Mouse (Mus musculus): ENCODE measurements around the gene Paqr7. TPM values are rescaled to one million over a fixed set of nuclear protein-coding genes. Genes with fewer than 3 reads are reported as not detected.

Paqr7 gene
- polyA plus RNA-seq (2015; fragmentation: Nextera tagmentation; extraction: Ambion mirVana), result 3.7 and 4.1 TPM in 2 replicates

DNA sequence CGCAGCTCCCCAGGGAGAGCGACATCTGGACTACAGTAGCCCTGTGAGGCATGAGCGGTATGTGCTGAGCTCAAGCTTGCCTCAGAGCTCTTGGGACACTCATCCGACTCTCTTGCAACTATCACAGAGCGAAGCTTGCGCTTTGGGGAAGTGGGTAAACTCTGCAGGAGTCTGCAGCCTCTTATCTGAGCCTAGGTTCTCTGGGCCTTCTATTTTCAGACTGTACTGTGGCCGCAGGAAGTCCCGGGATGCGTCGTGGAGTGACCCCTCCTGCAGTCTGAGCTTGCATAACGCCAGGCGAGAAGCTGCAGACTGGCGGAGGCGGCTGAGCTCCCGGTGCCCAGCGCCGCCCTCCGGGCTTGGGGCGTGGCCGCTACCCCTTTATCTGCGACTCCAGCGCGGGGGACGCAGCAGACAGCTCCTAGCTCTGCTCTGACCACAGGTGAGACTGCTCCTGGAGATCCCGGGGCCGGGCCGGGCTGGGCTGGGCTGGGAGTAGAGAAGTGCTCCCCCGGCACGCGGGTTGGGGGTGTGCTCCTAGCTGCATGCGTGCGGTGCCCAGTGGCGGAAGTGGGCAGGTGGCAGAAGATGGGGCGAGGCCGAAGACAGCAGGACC lies at the start of gene Paqr7:
Paqr7 (plus strand) TSS at position 103 of the 616 bp plus-strand sequence.
- Histone ChIP-seq H3K4me3 (peak within 1 kb of the TSS; percentile 61), H3K9me3 (no peaks in the 10 kb centered on the region), H3K27me3 (no peaks in the 10 kb centered on the region), H3K27ac (no peak within 1 kb of the TSS), H3K4me2 (replicated peaks) (peak within 1 kb of the TSS; percentile 96), H3K9ac (peak within 1 kb of the TSS; percentile 73), H3K4me1 (peaks cover 27% of the 10 kb centered on the region), H3K36me3 (no peaks in the 10 kb centered on the region)
- 3% methylated on average over 35 of the region's 35 CpGs for WGBS
- peak; percentile 54 for ATAC-seq (ENCODE audit: low FRiP score, low read depth)

DNA sequence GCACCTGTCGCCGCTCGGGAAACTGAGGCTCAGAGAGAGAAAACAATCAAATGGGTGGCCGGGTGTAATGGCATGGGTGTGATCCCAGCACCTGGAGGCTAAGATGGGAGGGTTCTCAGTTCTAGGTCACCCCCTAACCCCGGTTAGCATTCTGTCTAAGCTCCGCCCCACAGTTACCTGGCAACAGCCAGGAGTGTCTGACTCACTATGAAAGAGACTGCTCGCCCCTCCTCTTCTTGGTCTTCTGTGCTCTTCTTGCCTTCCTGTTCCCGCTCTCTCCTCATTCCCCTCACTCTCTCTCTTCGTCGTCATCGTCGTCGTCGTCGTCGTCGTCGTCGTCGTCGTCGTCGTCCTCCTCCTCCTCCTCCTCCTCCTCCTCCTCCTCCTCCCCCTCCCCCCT lies 48.5 kb upstream of the Paqr7 start:
- Histone ChIP-seq H3K4me2 (replicated peaks) (no peak overlapping the region), H3K36me3 (no peaks in the 10 kb centered on the region), H3K27me3 (peaks cover 28% of the 10 kb centered on the region), H3K9me3 (no peaks in the 10 kb centered on the region), H3K4me3 (no peak overlapping the region), H3K4me1 (peaks cover 16% of the 10 kb centered on the region), H3K27ac (no peak overlapping the region), H3K9ac (no peak overlapping the region)
- no peak for ATAC-seq (ENCODE audit: low FRiP score, low read depth)
- 43% methylated on average over 23 of the region's 23 CpGs for WGBS

DNA sequence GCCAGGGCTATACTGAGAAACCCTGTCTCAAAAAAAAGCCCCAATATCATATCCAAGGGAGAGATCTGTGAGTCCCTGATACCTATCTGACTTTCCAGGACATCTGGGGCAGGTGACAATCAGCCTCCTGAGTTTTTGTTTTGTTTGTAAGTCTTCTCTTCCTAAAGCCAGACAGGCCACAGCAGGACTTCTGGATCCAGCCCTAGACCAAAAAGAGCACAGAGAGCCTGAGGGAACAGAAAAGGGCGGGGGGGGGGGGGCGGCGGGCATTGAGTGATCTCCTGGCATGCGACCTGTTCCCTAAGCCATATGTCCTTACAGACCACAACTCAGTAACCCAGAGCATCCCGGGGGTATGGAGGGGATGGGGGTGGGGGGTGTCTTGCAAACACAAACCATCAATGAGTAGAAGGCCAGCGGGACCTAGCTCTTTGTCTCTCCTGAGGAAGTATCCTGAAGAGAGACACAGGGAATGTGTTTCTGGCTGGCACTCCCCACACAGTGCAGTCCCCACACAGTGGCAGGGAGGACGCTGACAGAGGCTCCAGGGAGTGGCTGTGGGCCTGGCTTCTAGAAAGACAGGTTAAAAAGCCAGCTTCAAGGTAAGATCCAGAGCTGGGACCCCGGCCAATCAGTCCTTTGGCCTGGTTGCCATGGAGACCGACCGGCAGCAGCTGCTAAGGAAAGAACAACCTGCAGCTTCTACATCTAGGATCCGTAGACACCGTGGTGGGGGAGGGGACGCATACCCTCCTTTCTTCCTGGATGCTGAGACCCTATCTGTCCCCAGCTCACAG lies 46.7 kb upstream of the Paqr7 start:
- Histone ChIP-seq H3K36me3 (no peaks in the 10 kb centered on the region), H3K27me3 (peaks cover 46% of the 10 kb centered on the region), H3K9ac (no peak overlapping the region), H3K4me2 (replicated peaks) (peak overlapping the region; percentile 27; the same call in 1 of the 2 replicates), H3K4me3 (no peak overlapping the region), H3K9me3 (no peaks in the 10 kb centered on the region), H3K4me1 (peaks cover 16% of the 10 kb centered on the region), H3K27ac (no peak overlapping the region)
- ATAC-seq (ENCODE audit: low FRiP score, low read depth), result no peak; the same call in 1 of the 2 replicates
- WGBS, result 29% methylated on average over 13 of the region's 13 CpGs

DNA sequence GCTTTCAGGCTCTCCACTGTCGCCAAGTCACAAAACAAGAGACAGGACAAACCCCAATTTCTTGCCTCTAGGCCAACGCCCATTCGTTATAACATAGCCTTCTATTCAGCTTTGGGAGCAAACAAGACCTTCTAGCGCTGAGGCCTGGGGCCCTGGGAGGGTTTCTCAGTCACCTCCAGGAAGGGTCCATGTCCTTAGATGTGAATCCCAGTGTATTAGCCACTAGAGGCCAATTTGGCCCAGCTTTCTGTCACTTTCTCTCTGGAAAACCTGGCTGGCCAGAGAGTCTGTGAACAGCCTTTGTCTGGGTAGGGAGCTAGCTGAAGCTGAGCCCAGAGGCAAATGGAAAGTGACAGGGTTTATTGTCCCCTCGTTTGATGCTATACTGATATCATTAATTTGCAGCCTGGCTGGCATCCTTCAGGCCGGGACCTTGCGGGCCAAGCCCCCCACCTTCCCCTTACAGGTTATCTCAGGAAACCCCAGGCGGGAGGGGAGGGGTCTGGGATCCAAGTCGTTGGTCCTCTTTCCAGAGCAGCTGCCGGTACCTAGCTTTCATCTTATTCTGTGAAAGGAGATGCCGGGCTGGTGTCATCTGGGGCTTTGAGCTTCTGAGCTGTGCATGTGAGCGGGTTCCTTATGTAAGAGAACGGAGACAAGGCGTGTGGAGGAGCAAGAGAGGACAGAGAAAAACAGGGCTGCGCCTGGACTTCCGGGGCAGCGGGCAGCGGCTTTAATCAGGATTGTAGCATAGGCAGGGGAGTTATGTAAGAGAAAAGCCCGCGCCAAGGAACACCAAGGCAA lies 45.9 kb upstream of the Paqr7 start:
- no peak for ATAC-seq (ENCODE audit: low FRiP score, low read depth)
- H3K4me2 ChIP-seq (replicated peaks), result peak overlapping the region; percentile 27; the same call in 1 of the 2 replicates
- no peaks in the 10 kb centered on the region for H3K36me3 ChIP-seq
- H3K4me1 ChIP-seq, result peaks cover 20% of the 10 kb centered on the region
- no peak overlapping the region for H3K4me3 ChIP-seq
- H3K9ac ChIP-seq, result 0 out of 2 replicates have a peak overlapping the region, but pooled peaks have one; percentile 8
- H3K27ac ChIP-seq, result no peak overlapping the region
- H3K27me3 ChIP-seq, result peaks cover 54% of the 10 kb centered on the region
- H3K9me3 ChIP-seq, result no peaks in the 10 kb centered on the region
- WGBS, result 19% methylated on average over 20 of the region's 20 CpGs

DNA sequence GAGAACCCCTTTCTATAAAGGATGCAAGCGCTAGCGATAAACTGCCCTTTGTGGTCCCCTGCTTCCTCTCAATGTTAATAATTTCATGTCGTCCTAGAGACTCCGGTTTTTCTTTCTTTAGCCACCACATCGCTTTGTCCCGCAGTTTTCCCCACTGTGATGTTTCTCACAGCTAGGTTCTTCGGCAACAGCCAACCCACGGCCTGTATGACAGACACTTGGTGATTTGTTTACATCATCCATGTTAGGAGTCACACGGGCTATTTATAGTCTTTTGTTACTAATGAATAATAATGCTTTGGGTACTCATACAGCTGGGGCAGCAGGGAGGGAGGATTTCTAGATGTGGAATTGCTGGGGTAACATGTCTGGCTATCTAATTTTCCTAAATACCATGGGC lies 45.0 kb upstream of the Paqr7 start:
- H3K27me3 ChIP-seq, result peaks cover 61% of the 10 kb centered on the region
- H3K27ac ChIP-seq, result no peak overlapping the region
- ATAC-seq (ENCODE audit: low FRiP score, low read depth), result no peak
- WGBS, result 71% methylated on average over 9 of the region's 9 CpGs
- peaks cover 20% of the 10 kb centered on the region for H3K4me1 ChIP-seq
- no peaks in the 10 kb centered on the region for H3K36me3 ChIP-seq
- no peaks in the 10 kb centered on the region for H3K9me3 ChIP-seq
- H3K9ac ChIP-seq, result no peak overlapping the region
- H3K4me2 ChIP-seq (replicated peaks), result no peak overlapping the region
- no peak overlapping the region for H3K4me3 ChIP-seq

DNA sequence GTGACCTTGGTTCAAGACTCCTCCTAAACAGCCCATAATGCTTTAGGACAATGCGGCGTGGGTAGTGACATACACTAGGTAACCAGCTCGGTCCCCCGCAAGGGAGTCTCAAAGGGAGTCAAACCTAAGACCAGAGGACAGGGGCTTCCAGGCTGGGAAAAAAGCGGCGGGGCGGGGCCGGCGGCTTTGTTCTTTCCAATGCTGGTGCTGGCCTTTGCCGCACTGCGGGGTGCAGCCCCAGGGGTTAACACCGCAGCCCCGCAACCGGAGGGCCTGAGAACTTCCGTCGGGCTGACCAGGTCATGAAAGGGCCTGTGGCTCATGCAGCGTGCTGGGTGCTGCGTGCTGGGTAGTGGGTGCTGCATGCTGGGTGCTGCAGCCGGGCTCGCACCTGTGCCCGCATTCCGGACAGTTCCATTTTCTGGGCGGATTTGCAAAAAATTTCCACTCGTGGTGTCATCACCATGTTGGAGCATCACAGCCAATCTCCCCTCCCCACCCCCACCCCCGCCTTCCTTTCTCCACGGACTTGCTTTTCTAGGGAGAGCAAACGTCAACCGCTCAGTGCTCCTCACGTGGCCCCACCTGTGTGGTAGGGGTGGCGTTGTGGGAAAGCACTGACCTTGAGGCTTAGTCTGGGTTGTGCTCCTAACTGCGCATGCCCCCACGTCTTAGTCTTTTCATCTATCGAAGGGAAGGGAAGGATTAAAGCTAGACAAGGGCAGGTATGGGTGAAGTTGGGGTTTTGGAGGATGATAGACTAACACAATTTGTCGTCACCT lies 42.7 kb upstream of the Paqr7 start:
- no peaks in the 10 kb centered on the region for H3K36me3 ChIP-seq
- peaks cover 20% of the 10 kb centered on the region for H3K4me1 ChIP-seq
- H3K27ac ChIP-seq, result no peak overlapping the region
- peaks cover 61% of the 10 kb centered on the region for H3K27me3 ChIP-seq
- no peak for ATAC-seq (ENCODE audit: low FRiP score, low read depth)
- WGBS, result 26% methylated on average over 34 of the region's 34 CpGs
- H3K9ac ChIP-seq, result no peak overlapping the region
- no peak overlapping the region for H3K4me3 ChIP-seq
- no peak overlapping the region; the same call in 1 of the 2 replicates for H3K4me2 ChIP-seq (replicated peaks)
- no peaks in the 10 kb centered on the region for H3K9me3 ChIP-seq

DNA sequence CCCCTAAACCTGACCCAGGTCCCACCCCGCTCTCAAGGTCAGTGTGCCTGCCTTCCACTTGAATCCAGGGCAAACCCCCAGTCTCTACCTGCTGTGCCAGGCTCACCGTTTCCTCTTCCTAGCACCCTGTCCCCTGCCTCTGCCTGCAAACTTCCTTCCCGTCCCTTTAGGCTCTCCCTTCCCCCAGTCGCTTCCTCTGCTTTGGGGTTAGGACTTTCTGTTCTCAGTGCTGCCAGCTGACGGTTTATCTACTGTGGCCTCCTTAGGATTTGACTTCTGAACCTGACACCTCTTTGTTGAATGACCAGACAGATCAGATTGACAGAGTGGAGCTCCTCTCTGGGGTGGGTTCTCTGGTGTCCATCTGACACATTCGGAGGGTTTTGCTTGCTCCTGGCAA lies 41.2 kb upstream of the Paqr7 start:
- H3K4me1 ChIP-seq, result peaks cover 13% of the 10 kb centered on the region
- ATAC-seq (ENCODE audit: low FRiP score, low read depth), result no peak
- H3K36me3 ChIP-seq, result no peaks in the 10 kb centered on the region
- H3K4me2 ChIP-seq (replicated peaks), result no peak overlapping the region
- peaks cover 57% of the 10 kb centered on the region for H3K27me3 ChIP-seq
- WGBS, result 40% methylated on average over 6 of the region's 6 CpGs
- H3K4me3 ChIP-seq, result no peak overlapping the region
- H3K27ac ChIP-seq, result no peak overlapping the region
- H3K9ac ChIP-seq, result no peak overlapping the region
- H3K9me3 ChIP-seq, result no peaks in the 10 kb centered on the region

DNA sequence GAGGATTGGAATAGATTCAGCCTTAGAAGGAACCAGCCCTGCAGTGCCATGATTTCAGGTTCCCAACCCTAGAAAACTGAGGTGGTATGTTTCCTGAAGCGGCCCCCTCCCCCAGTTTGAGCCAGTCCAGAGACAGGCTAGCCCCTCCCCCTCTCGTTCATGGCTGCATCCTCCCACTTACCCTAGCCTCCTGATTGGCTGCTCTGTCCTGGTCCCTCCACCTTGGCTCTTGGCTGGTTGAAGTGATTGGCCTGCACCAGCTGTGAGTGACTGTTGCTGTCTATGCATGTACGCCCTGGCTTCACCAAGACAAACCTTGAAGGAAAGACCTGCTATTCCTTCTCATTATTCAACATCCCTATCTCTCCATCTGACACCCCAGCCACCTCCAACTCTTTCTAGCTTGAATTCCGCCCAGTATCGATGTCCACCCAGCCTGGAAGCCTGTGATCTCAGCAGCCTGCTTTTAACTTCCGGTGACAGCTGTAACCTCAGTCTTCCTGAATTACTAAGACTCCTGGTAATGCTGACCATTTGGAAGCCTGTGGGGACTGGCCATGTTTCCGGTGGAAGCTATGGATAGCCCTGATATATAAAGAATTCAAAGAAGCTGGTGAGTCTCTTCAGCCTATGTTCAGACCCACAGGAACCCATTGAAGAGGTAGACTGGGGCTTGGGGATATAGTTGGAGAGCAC lies 39.2 kb upstream of the Paqr7 start:
- peaks cover 4% of the 10 kb centered on the region; the same call in 1 of the 2 replicates for H3K4me1 ChIP-seq
- no peak for ATAC-seq (ENCODE audit: low FRiP score, low read depth)
- peaks cover 39% of the 10 kb centered on the region for H3K27me3 ChIP-seq
- H3K27ac ChIP-seq, result no peak overlapping the region
- H3K9me3 ChIP-seq, result no peaks in the 10 kb centered on the region
- H3K9ac ChIP-seq, result no peak overlapping the region
- WGBS, result 56% methylated on average over 7 of the region's 7 CpGs
- H3K36me3 ChIP-seq, result no peaks in the 10 kb centered on the region
- H3K4me3 ChIP-seq, result no peak overlapping the region
- no peak overlapping the region for H3K4me2 ChIP-seq (replicated peaks)

DNA sequence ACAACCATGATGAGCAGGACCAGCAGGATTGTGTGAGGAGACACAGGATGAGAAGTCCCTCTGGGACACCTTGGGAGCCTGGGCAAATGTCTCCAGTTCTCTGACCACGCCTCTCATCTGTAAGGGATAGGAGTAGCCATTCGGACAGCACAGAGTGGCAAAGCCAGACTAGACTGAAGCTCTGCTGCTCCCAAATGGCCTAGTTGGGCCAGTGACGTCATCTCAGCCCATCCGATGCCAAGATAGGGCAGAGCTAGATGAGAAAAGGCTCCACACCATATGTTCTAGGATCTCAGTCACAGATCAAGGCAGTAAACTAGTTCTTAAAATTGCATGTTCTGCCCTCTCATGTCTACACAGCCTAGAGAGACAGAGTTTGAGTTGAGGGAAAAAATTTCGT lies 37.6 kb upstream of the Paqr7 start:
- no peak overlapping the region for H3K27ac ChIP-seq
- WGBS, result 79% methylated on average over 5 of the region's 5 CpGs
- no peak overlapping the region for H3K4me3 ChIP-seq
- no peaks in the 10 kb centered on the region for H3K36me3 ChIP-seq
- no peak overlapping the region for H3K4me2 ChIP-seq (replicated peaks)
- H3K27me3 ChIP-seq, result peaks cover 24% of the 10 kb centered on the region
- H3K9ac ChIP-seq, result no peak overlapping the region
- H3K4me1 ChIP-seq, result peaks cover 4% of the 10 kb centered on the region; the same call in 1 of the 2 replicates
- ATAC-seq (ENCODE audit: low FRiP score, low read depth), result no peak
- no peaks in the 10 kb centered on the region for H3K9me3 ChIP-seq

DNA sequence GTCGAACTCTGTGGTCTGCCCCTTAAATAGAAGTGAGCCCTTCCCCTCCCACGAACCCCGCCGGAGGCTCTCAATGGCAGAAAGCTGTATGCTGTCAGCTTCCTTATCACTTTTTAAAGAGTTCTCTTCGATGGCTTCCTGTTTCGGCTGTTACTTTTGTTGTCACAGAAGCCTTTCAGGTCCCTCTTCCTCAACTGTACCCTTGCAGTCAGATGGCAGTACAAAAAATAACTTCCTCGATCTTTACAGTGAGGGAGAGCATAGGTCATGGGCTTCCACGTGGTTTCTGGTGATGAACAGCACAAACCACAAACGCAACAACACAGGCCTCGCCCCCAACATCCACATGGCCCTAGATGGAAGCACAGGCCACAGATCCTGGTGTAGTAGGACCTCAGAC lies 36.2 kb upstream of the Paqr7 start:
- WGBS, result 85% methylated on average over 10 of the region's 10 CpGs

DNA sequence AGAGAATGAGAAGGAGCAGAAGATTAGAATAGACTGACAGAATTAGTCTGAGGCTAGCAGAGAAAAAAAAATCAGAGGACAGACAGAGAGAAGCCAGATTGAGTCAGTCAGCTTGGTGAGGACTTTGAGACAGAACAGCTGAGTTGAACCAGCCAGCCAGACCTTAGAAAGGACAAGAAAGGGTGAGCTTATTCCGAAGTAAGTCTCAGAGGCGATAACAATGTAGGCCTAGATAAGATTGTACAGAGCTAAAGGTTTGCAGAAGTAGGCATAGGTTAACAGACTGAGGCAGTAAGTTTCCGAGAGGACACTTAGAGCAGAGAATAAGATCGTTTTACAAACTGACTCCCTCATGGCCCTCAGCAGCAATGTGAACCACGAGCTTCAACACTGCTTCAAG lies 35.2 kb upstream of the Paqr7 start:
- Histone ChIP-seq H3K4me2 (replicated peaks) (no peak overlapping the region), H3K27me3 (peaks cover 2% of the 10 kb centered on the region; the same call in 1 of the 2 replicates), H3K36me3 (no peaks in the 10 kb centered on the region), H3K9me3 (no peaks in the 10 kb centered on the region), H3K27ac (no peak overlapping the region), H3K4me1 (no peaks in the 10 kb centered on the region), H3K9ac (no peak overlapping the region), H3K4me3 (no peak overlapping the region)
- ATAC-seq (ENCODE audit: low FRiP score, low read depth), result no peak
- 77% methylated on average over 5 of the region's 5 CpGs for WGBS

More for the DNA sequence above, 36.2 kb upstream of the Paqr7 start:
- H3K9me3 ChIP-seq, result no peaks in the 10 kb centered on the region
- no peaks in the 10 kb centered on the region for H3K36me3 ChIP-seq
- ATAC-seq (ENCODE audit: low FRiP score, low read depth), result no peak
- H3K9ac ChIP-seq, result no peak overlapping the region
- H3K4me1 ChIP-seq, result peaks cover 2% of the 10 kb centered on the region; the same call in 1 of the 2 replicates
- H3K4me3 ChIP-seq, result no peak overlapping the region
- no peak overlapping the region for H3K27ac ChIP-seq
- H3K27me3 ChIP-seq, result peaks cover 9% of the 10 kb centered on the region
- no peak overlapping the region for H3K4me2 ChIP-seq (replicated peaks)

Data from limb, embryonic 13.5 days (tissue).